Mouse (Mus musculus): ENCODE data around the gene Kctd11. TPM values are rescaled to one million over a fixed set of nuclear protein-coding genes. Genes with fewer than 3 reads are reported as not detected.
A peak's percentile ranks its signal among the peaks of the same experiment; 100 is the strongest.

Kctd11 gene
- total and polyA plus RNA-seq, 2 experiments from 2014 or later: 0.57 to 0.93 TPM

DNA sequence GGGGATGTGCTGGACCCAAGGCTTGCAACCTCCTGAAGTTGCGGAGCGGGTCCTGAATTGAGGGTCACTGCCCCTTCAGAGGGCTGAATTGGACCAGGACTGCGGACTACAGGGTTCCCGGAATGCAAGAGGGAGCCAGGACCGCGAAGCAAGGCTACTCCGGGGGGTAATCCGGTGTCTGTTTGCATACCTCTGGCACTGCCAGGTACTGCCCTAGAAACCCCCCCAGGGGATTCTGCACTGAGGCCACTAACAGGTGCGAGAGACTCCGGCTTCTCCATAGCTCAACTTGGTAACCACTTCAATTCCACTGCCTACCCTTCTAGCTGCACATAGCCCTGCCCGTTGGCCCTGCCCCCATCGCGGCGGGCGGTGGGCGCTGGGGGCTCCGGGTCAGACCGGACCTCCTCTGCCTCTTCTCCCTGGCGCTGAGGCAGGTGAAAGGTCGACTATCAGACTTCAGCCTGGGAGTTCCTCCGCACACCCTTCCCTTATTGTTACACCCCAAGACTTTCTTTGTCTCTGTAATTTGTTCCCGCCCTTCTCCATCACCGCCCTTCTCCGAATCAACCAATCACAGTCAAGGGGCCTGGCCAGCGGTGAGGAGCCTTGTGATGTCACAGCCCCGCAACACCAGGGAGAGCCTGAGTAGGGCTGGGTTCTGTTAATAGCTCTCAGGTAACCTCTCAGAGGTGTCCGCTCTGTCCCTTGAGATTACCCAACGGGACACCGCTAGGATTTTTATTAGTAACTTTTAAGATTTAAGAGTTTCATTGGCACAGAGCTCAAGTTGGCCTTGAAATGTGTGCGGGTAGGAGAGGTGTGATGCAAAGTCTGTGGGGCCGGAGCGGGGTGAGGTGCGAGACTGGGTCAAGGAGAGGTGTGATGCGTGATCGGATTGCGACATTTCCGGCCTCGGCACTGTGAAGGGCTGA lies 19.5 kb upstream of the Kctd11 start, which contains the start of the genes 2810408A11Rik and Neurl4:
Gene 2810408A11Rik, minus strand, starts transcription at position 517 of the 935 bp plus-strand sequence.
Gene Neurl4, plus strand, starts transcription at position 602 of the 935 bp plus-strand sequence.
- H3K9me3 ChIP-seq (ENCODE audit: low read length): no peaks in the 10 kb centered on the region
- H3K27ac ChIP-seq (ENCODE audit: low read depth, low read length): peak within 1 kb of the TSS; percentile 94
- H3K4me3 ChIP-seq (ENCODE audit: low read depth, low read length): peak within 1 kb of the TSS; percentile 81
- H3K4me2 ChIP-seq (ENCODE audit: low read depth, low read length, poor library complexity, severe bottlenecking): peak within 1 kb of the TSS; percentile 86
- peaks cover 17% of the 10 kb centered on the region for H3K36me3 ChIP-seq (ENCODE audit: insufficient read depth, low read length)
- under 1% methylated on average over 38 of the region's 38 CpGs for WGBS
- H3K27me3 ChIP-seq (ENCODE audit: insufficient read depth, low read length): no peaks in the 10 kb centered on the region
- TF ChIP-seq CTCF (IDR thresholded peaks at IDR 0.05): no peak
- H3K4me1 ChIP-seq (ENCODE audit: insufficient read depth, low read length): peaks cover 6% of the 10 kb centered on the region; the same call in 1 of the 2 replicates
- peak; percentile 91 for ATAC-seq (ENCODE audit: low FRiP score)
- H3K9ac ChIP-seq (replicated peaks; ENCODE audit: low read length, poor library complexity, severe bottlenecking): peak within 1 kb of the TSS; percentile 89
- DNase-seq (ENCODE audit: low spot score): peak; percentile 96

DNA sequence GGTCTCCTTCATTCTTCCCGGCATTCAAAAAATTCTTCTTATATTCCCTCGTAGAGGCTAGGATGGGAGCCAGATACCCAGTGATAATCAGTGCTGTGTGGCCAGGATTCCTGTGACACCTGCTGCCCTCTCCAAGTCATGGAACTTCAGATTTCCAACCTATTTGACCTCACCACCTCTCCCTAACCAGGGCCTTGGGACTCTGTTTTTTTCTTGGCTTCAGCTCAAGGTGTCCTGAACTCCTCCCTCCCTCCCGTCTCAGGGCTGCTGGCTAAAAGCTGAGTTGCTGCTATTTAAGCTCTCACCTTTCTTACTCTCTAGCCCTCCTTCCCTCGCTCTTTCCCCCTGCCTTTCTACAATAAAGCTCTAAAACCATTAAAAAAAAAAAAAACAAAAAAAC lies 18.7 kb upstream of the Kctd11 start:
- Histone ChIP-seq H3K4me3 (ENCODE audit: low read depth, low read length) (peak overlapping the region; percentile 81), H3K4me1 (ENCODE audit: insufficient read depth, low read length) (peaks cover 6% of the 10 kb centered on the region; the same call in 1 of the 2 replicates), H3K9me3 (ENCODE audit: low read length) (no peaks in the 10 kb centered on the region), H3K36me3 (ENCODE audit: insufficient read depth, low read length) (peaks cover 11% of the 10 kb centered on the region), H3K27ac (ENCODE audit: low read depth, low read length) (peak overlapping the region; percentile 94; the same call in 1 of the 2 replicates), H3K4me2 (ENCODE audit: low read depth, low read length, poor library complexity, severe bottlenecking) (peak overlapping the region; percentile 86), H3K9ac (replicated peaks; ENCODE audit: low read length, poor library complexity, severe bottlenecking) (peak overlapping the region; percentile 89; the same call in 1 of the 2 replicates), H3K27me3 (ENCODE audit: insufficient read depth, low read length) (no peaks in the 10 kb centered on the region)
- 19% methylated on average over 4 of the region's 4 CpGs for WGBS
- TF ChIP-seq CTCF (IDR thresholded peaks at IDR 0.05): no peak
- ATAC-seq (ENCODE audit: low FRiP score) (no peak), DNase-seq (ENCODE audit: low spot score) (no peak)

DNA sequence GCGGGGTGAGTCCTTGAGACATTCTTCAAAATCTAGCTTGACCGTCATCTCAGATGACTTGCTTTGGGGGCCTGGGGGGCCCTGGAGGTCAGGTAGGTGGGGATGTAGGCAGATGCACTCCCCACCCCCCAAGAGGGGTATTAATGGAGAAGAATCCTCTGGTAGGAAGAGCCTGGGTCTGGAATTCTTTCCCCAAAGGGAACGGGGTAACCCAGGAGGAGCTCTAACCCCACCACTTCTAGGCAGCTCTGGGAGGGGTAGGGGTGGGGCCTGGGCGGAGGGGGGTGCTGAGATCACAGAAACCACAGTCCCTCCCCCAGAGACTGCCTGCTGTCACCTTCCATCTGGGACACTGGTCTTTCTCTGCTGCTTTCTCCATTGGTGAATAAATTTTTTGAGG lies 14.1 kb upstream of the Kctd11 start, which contains the start of gene Acap1:
Gene Acap1, minus strand, starts transcription at position 249 of the 400 bp plus-strand sequence.
- Histone ChIP-seq H3K9me3 (ENCODE audit: low read length) (no peaks in the 10 kb centered on the region), H3K27me3 (ENCODE audit: insufficient read depth, low read length) (no peaks in the 10 kb centered on the region), H3K4me2 (ENCODE audit: low read depth, low read length, poor library complexity, severe bottlenecking) (no peak within 1 kb of the TSS), H3K9ac (replicated peaks; ENCODE audit: low read length, poor library complexity, severe bottlenecking) (no peak within 1 kb of the TSS), H3K4me1 (ENCODE audit: insufficient read depth, low read length) (peaks cover 6% of the 10 kb centered on the region; the same call in 1 of the 2 replicates), H3K27ac (ENCODE audit: low read depth, low read length) (no peak within 1 kb of the TSS), H3K36me3 (ENCODE audit: insufficient read depth, low read length) (no peaks in the 10 kb centered on the region), H3K4me3 (ENCODE audit: low read depth, low read length) (no peak within 1 kb of the TSS)
- no peak for DNase-seq (ENCODE audit: low spot score)
- ATAC-seq (ENCODE audit: low FRiP score): no peak
- TF ChIP-seq CTCF (IDR thresholded peaks at IDR 0.05): no peak
- WGBS: 73% methylated on average over 4 of the region's 4 CpGs

DNA sequence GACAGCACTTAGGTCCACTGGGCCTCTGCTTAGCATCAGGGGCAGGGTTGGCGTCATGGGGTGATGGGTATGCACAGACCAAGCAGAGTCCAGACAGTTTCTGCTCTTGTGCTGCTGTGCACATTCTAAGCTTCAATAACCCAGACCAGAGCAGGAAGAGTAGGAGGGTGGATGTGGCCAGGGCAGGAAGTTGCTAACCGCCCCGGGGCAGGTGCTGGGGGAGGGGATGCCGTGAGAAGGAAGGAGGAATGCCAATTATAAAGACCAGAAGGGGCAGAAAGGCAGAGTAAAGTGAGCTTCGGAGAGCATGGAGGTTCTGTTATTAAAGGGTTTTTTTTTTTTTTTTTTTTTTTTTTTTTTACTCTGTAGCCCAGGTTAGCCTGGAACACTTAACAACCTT lies 13.5 kb upstream of the Kctd11 start:
- no peaks in the 10 kb centered on the region for H3K27me3 ChIP-seq (ENCODE audit: insufficient read depth, low read length)
- no peak for DNase-seq (ENCODE audit: low spot score)
- no peak for TF ChIP-seq CTCF (IDR thresholded peaks at IDR 0.05)
- no peak overlapping the region for H3K4me2 ChIP-seq (ENCODE audit: low read depth, low read length, poor library complexity, severe bottlenecking)
- no peak overlapping the region for H3K27ac ChIP-seq (ENCODE audit: low read depth, low read length)
- H3K36me3 ChIP-seq (ENCODE audit: insufficient read depth, low read length): no peaks in the 10 kb centered on the region
- no peak for ATAC-seq (ENCODE audit: low FRiP score)
- H3K9ac ChIP-seq (replicated peaks; ENCODE audit: low read length, poor library complexity, severe bottlenecking): no peak overlapping the region
- whole genome bisulfite sequencing: 89% methylated on average over 5 of the region's 5 CpGs
- H3K9me3 ChIP-seq (ENCODE audit: low read length): no peaks in the 10 kb centered on the region
- H3K4me1 ChIP-seq (ENCODE audit: insufficient read depth, low read length): peaks cover 4% of the 10 kb centered on the region; the same call in 1 of the 2 replicates
- no peak overlapping the region for H3K4me3 ChIP-seq (ENCODE audit: low read depth, low read length)

DNA sequence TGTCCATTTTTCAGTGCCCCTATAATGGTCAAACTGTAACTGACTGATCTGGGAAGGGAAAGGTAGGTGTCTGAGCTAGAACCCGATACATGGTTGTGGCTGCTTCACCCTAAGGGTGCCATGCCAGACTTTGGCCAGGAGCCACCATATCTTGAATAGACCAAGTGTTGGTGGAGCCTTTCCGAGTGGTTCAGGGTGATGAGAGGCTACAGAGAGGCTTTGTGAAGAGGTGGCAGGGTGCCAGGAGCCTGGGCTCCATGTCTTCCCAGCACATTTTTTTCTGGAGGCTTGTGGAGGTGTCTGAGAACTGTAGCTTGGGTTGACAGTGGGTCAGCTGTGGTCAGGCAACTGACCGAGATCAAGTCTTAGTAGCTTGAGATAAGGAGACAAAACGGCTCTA lies 10.3 kb upstream of the Kctd11 start:
- Histone ChIP-seq H3K27me3 (ENCODE audit: insufficient read depth, low read length) (no peaks in the 10 kb centered on the region), H3K36me3 (ENCODE audit: insufficient read depth, low read length) (no peaks in the 10 kb centered on the region), H3K4me3 (ENCODE audit: low read depth, low read length) (no peak overlapping the region), H3K4me1 (ENCODE audit: insufficient read depth, low read length) (no peaks in the 10 kb centered on the region), H3K9ac (replicated peaks; ENCODE audit: low read length, poor library complexity, severe bottlenecking) (no peak overlapping the region), H3K9me3 (ENCODE audit: low read length) (no peaks in the 10 kb centered on the region), H3K4me2 (ENCODE audit: low read depth, low read length, poor library complexity, severe bottlenecking) (no peak overlapping the region), H3K27ac (ENCODE audit: low read depth, low read length) (no peak overlapping the region)
- 69% methylated on average over 4 of the region's 4 CpGs for WGBS
- DNase-seq (ENCODE audit: low spot score) (peak; percentile 41), ATAC-seq (ENCODE audit: low FRiP score) (no peak)
- TF ChIP-seq CTCF (IDR thresholded peaks at IDR 0.05): no peak

Measured in midbrain, postnatal 0 days (tissue).